Mouse (Mus musculus) spleen, adult 18-20 months (tissue): ENCODE results near the gene Efna5.

Experiments
- DNase-seq, 2 experiments: peaks; one replicate each; pipeline ENCODE4 v3.0.0; 2022; ENCODE audit warnings: mixed read lengths in 2 of 2

Gene Efna5

GRCm38 (mm10) chr17:62852822-62853608 lies 28.1 kb downstream of the Efna5 start:
- DNase-seq = no peak

DNA sequence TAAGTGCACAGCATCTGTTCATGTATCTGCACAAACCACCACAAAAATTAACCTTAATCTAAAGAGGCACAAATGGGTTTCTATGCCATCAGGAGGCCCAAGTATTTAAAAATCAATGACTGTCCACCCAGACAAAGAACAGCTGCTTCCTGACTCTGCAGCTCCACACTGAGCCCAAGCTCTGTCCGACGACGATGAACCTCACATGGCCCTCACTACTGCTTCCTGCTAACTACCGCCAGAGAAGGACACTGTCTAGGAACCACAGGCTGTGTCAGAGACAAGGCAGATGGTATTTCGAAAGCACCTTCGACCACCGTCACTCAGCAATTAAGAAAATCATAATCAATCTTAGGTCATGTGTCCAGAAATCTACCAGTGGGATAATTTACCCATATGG lies 29.8 kb downstream of the Efna5 start:
- no peak for DNase-seq

GRCm38 (mm10) chr17:62850603-62851002 lies 30.5 kb downstream of the Efna5 start:
- no peak for DNase-seq

GRCm38 (mm10) chr17:62849676-62850075 lies 31.4 kb downstream of the Efna5 start:
- no peak for DNase-seq

GRCm38 (mm10) chr17:62845656-62846055 lies 35.5 kb downstream of the Efna5 start:
- no peak for DNase-seq

- peak in 1 of 2 experiments; percentile 9 for DNase-seq
Observed at GRCm38 (mm10) chr17:62844329-62844728, 36.8 kb downstream of the Efna5 start.

- DNase-seq = no peak
Observed at GRCm38 (mm10) chr17:62837336-62837735, 43.8 kb downstream of the Efna5 start.

DNA sequence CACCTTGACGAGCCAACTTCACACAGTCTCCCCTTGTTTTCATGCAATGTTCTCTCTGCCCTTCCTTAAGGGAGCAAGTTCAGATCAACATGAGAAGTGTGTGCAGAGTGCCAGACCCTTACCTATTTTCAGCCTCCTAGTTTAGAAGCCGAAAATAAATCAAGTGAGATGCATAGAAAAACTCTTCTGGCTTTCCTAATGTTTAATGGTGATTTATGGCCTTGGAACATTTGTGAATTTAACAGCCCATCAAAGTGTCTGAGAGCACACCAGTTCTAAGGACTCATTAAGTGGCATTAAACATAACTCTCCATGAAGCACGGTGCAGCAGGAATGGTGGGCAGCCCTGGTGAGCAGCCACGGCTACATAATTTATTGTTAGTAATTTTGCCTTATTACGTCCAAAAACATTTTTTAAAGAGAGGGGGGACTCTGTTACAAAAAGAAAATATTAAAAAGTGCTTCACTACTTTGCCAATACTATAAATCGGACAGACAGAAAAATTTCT lies 44.5 kb downstream of the Efna5 start:
- DNase-seq = no peak

DNA sequence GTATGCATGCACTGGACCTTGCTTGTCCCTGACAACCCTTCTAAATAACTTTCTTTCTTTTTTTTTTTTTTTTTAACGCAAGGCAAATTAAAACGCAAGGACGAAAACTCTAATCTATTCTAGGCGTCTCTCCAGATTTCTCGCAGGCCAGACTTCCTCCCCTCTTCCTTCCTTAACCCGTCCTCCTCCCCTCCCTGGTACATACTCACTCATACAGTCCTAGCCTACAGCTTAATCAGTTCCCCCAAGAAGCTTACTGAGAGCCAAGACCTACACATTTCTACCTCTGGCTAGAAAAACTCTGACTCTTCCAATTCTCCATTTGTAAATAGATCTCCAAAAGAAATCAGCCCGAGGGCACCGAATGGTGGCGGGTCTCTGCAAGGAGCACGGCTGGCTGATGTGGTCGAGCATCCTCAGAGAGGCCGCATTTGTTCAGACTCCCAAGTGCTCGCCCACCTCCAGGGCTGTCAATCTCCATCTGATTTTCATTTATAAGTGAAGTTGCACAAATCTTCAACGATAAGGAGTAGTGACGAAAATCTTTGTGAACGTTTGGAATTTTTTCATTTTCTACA lies 48.5 kb downstream of the Efna5 start:
- DNase-seq = no peak

DNA sequence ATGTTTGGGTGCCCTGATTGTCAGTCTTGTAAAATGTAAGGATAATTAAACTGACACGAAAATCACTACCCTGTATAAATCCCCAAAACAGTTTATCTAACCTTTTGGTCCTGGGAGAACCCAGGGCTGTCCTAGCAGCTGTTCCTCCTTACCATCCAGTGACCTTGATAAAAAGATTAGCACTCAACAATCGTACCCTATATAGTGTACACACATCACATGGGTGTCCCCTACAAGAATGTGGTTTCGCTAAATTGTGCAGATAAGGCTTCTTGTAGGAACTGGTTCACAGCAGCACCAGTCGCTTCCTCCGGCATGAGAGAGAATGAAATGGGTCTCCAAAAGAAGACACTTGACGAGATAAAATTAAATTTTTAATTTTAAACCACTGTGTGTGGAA lies 53.6 kb downstream of the Efna5 start:
- no peak for DNase-seq

GRCm38 (mm10) chr17:62821219-62821618 lies 59.9 kb downstream of the Efna5 start:
- DNase-seq = no peak

DNA sequence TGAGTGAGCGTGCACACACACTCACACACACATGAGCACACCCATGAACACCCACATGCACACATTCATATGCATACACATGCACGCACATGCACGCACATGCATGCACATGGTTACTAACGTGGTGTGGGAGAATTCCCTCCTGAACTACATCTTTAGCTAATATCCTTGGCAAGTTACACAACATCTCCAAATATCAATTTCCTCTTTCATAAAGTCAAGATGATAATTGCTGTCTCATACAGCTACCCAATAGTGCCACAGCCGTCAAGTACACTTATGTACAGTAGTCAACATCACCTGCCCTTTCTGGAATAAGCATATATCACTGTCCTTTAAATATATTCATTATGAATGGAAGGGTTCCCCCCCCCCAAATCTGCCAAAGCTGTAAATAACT lies 61.2 kb downstream of the Efna5 start:
- no peak for DNase-seq

- no peak for DNase-seq
Observed at GRCm38 (mm10) chr17:62818821-62819220, 62.3 kb downstream of the Efna5 start.

DNA sequence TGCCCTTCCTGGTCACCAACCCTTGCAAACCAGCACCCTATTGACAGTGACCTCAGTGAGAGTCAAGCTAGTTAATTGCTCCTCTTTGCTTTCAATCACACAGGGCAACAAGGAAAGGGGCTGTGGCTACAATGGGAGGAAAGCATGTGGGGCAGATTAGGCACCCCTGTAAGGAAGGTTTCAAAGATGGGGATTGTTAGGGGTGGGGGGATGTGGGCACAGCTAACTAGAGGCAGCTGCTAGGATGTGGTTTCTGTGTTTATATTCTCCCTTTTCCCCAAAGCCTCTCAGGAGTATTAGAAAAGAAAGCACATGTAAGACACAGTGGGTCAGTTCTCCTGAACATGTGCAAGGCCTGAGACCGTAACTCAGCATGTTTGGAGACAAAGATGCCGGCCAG lies 62.8 kb downstream of the Efna5 start:
- DNase-seq = no peak

DNA sequence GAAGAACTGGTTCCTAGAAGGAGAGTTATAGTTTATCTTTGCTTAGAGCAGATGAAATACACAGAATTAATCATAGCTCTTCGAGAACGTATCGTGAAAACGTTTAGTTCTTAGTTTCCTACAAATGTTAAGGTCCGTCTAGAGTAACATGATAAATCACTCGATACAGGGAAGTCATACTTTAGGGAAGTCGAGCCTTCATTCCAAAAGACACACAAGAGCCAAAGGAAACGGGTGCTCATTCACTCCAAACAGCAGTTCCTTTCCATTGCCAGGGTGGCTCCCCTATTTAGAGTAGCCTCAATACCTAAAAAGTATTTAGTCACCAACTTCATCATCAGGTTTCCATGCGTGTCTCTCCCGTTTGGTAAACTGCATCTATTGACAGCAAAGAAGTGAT lies 64.2 kb downstream of the Efna5 start:
- no peak for DNase-seq

GRCm38 (mm10) chr17:62813461-62813860 lies 67.7 kb downstream of the Efna5 start:
- DNase-seq = no peak

- DNase-seq = no peak
Observed at GRCm38 (mm10) chr17:62807891-62808290, 73.2 kb downstream of the Efna5 start.

DNA sequence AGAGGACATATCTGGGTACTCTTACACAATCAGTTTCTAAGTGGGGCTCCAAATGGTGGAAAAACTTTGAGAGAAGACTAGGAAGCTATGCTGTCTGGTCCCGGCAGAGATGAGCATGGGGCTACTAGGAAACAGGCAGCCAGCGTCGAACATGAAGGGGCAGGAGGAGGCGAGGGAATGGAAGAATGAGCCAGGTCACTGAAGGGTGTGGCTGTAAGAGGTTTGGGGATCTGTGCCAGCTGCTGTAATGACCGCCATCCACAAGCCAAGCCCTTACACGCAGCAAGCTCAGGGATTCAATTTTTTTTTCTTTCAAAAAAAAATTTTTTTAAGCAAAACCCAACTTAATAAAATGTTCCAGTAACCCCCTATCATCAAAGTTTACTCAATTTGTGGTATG lies 74.5 kb downstream of the Efna5 start:
- DNase-seq = no peak

GRCm38 (mm10) chr17:62802748-62803147 lies 78.4 kb downstream of the Efna5 start:
- DNase-seq = no peak

DNA sequence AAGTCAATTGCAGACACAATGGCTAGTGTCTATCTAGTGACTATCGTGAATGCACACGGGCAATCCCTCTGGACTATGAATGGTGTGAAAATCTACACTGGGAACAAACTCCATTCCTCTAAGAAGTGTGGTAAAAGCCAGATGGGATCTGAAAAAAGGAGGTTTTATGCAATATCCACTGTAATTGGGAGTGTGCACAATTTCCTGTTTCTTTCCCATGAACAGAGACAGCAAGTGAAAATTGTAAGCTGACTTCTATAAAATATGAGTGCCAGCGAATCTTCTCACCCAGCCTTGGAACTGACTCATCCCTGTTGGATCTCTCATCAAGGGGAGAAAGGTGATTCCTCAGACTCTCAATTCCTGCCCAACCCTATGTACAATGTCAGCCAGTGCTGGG lies 83.8 kb downstream of the Efna5 start:
- no peak for DNase-seq

- no peak for DNase-seq
Observed at GRCm38 (mm10) chr17:62789291-62790290, 91.5 kb downstream of the Efna5 start.

DNA sequence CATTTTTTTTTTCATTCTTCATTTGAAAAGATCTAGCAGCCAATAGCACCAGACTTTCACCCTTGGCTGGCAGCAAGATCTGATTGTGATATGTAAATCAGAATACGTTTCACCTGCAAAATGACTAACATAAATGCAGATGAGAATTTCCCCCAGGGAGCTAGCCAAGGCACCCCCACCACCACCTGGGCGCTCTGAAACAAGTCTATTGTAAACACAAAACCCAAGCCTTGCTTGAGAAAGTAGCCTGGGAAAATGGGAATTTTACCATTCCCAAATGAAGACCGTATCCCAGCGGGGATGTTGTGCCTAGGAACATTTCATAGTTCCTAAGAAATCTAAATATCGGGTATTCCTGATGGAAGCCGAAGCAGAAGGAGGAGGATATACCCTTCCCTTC lies 92.3 kb downstream of the Efna5 start:
- DNase-seq = no peak

DNA sequence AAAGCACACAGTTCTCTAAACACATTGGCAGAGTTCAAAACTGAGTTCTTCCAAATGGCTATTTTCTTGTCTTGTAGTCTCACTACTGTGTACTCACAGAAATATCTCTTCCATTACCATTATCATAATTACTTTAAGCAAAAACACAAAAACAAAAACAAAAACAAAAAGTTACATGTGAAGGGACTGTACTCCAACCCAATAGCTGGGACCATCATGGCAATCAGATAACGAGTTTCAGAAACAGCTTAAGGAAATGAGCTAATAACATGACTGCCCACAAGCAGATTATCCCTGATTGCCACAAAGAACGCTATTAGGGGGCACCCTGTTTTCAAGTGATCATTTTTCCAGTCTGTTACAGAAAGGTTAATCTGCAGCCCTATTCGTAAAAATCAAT lies 93.3 kb downstream of the Efna5 start:
- DNase-seq = no peak
